Mouse (Mus musculus) cerebellum, adult 8-10 months (tissue): ENCODE data around the gene Ldhal6b.

Experiments used
- DNase-seq: peaks from one replicate; pipeline ENCODE4 v3.0.0; 2022

Gene Ldhal6b

GRCm38 (mm10) chr17:5407030-5407429 is 11.5 kb downstream of the Ldhal6b start:
- DNase-seq = no peak

- no peak for DNase-seq
These were observed 12.0 kb downstream of the Ldhal6b start for GRCm38 (mm10) chr17:5406566-5406965.

DNA sequence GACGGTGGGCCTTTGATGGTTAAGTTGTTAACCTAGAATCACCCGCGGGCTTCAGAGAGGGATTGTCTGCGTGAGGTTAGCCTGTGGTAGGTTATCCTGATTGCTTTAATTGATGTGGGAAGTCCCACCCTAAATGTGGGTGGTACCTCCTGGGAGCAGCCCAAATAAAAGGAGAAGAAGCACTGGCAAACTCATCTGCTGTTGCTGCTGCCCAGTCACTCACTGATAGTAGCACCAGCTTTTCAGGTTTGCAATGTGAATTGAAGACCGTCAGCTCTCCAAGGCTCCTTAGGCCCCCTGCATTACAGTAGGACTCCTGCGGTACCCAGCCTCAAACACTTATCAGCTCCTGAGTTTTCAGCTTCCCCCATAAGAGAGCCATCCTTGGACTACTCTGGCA is 14.7 kb downstream of the Ldhal6b start:
- no peak for DNase-seq

DNA sequence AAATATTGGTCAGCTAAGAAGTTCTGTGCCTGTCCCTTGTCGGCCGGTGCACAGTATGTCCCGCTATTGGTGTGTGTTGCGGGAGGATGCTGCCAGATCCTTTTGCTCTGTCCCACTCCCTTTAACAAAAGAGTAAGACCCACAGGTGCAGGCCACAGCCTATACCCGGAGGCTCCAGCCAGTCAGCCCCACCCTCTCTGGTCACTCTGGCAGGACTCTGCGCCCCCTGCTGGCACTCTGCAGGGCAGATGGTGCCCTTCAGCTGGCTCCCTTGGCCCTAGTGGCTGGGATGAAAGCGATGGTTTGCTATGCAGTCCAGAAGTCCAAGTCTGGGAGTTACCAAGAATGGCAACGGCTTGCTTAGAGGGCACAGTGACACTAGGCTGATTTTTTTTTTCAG is 15.9 kb downstream of the Ldhal6b start:
- DNase-seq = peak; percentile 85

GRCm38 (mm10) chr17:5402069-5402468 is 16.5 kb downstream of the Ldhal6b start:
- peak; percentile 69 for DNase-seq

- DNase-seq = no peak
These were observed 17.3 kb downstream of the Ldhal6b start for GRCm38 (mm10) chr17:5401288-5401687.

DNA sequence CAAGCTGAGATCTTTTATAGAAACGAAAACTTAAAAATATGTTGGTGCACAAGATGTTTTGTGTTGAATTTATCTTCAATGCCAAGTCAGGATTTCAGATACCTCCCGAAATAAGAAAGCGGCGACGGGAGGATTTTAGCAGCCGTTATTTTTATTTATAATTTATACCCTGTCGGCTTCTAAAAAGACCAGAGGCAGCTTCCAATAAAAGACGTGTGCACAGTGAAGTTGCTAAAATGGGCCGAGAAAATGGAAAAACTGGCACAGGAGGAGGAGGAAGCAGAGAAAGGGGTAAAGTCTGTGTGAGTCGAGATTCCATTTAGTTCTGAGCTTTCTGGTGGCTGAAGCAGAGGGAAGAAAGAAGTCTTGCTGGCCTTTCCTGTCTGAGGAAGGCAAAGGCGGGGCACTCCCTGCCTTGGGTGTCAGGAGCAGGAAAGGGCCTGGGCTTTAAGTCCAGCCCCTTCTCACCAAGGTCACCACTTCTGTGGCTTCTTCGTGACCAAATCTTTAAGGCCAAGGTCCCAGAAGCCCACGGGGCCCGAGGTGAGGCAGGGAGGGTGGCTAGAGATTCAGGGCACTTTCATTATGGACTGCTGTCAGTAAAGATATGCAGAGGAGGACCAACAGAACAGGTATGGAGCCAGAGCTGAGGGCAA is 18.0 kb downstream of the Ldhal6b start:
- no peak for DNase-seq

GRCm38 (mm10) chr17:5397148-5398007 is 21.2 kb downstream of the Ldhal6b start:
- peak; percentile 89 for DNase-seq

GRCm38 (mm10) chr17:5396213-5396612 is 22.4 kb downstream of the Ldhal6b start:
- no peak for DNase-seq

DNA sequence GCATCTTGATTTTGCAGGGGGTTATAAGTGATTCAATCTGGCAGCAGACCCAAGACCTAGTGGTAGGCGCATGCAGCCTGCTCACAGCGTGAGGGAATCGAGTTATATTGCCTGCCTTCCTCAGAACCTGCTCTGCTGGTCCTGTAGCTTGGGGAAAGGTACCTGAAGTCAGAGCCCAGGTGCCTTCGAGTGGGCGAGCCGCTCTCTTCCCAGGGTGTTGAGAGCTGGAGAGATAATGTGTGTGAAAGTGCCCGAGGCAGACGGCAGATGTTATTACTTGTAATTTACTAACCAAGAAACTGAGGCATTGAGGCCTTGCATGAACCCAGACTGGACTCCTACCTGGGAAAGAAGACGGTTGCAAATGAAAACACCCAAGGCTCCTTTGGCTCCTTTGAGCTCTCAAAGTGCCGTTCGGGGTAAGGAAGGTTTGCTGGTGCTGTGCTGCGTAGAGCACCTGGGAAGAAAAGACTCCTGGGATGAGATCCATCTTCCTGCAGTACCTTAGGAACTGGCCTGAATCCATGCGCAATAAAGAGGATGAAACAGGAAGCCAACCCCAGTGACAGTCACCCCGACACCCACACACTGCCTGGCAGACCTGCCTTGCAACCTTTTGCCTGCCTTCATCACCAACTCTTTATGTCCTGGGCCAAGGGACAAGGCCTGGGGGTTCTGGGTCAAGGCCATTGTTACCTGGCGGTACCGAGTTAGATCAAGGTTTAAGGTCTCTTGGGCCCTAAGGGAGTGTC is 22.9 kb downstream of the Ldhal6b start:
- DNase-seq = no peak

GRCm38 (mm10) chr17:5390682-5391081 is 27.9 kb downstream of the Ldhal6b start:
- no peak for DNase-seq

DNA sequence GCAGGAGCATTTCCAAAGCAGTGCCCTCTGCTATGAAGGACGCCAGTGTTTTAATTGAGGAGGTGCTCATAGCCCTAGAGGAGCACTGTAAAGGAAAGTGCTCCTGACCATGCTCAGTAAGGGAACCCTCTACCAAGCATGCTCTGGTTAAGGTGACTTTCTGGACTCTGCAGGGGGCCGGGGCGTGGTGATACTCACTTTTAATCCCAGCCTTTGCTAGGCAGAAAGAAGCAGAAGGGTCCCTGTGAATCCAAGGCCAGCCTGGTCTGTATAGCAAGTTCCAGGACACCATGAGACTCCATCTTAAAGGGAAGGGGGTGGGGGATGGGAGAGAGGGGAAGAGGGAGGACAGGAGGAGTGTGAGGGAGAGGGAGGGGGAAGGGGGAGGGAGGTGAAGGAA is 30.2 kb downstream of the Ldhal6b start:
- DNase-seq = no peak

DNA sequence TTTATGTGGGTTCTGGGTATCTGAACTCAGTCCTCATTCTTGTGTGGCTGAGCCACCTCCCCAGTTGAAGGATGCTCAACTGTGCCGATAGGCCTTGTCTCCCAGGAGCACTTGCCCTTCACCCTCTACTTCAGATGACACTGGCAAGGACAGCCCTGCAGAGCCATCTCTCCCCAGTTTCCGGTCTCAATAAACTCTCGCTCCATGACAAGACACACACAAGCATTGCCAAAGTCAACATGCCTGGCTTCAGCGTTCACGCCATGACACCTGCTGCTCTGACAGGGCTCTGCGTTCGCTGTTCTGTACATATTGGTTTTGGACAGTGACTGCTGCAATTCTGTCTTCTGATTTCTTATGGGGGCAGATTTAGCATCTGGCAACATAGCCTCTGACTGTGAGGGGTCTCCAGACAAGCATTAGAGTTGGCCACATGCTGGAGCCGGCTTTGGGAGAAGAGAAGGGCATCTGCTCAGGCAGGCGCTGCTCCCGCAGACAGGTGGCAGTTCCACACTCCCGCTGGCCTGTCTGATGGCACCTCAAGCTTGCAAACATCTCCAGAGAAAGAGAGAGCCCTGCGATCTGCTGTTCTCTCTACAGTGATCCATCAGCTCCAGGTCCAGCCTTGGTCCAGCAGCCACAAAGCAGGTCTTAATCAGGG is 31.6 kb downstream of the Ldhal6b start:
- DNase-seq = peak; percentile 76

DNA sequence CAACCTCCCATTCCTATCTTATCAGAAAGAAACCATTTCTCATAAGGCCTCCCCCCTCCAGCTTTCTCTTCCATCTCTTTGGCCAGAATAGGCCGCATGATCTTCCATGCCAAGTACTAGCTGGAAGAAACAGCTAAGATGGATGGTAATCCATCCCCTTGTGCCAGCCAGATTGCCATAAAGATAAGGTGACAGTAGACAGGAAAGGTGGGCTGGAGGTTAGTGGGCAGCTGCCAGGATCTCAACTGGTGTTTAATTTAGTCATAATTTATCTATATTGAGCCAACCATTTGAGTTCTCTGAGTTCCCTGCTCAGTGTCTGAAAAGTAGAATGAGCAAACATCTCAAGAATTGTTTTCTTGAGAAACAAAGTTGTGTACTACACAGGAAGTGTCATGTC is 32.9 kb downstream of the Ldhal6b start:
- no peak for DNase-seq

- no peak for DNase-seq
These were observed 40.6 kb downstream of the Ldhal6b start for GRCm38 (mm10) chr17:5377930-5378310.

- DNase-seq = no peak
These were observed 41.2 kb downstream of the Ldhal6b start for GRCm38 (mm10) chr17:5377151-5377929.

DNA sequence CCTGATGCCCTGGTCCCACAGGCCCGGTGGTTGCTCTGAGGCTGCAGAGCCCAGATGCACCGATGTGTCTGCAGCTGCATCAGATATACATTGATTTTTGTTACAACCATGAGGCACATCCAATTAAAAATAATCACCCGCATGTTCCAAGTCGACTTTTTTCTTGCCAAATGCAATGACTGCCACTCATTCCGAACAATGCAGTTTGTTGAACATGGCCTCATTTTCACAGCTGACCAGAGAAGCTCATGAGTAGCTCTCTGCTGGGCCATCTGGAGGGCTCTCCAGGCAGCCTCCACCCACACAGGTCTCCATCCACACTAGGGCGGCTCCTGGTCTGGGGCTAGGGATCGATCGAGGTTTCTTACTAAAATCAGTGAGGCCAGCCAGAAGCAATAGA is 45.6 kb downstream of the Ldhal6b start:
- peak; percentile 46 for DNase-seq

DNA sequence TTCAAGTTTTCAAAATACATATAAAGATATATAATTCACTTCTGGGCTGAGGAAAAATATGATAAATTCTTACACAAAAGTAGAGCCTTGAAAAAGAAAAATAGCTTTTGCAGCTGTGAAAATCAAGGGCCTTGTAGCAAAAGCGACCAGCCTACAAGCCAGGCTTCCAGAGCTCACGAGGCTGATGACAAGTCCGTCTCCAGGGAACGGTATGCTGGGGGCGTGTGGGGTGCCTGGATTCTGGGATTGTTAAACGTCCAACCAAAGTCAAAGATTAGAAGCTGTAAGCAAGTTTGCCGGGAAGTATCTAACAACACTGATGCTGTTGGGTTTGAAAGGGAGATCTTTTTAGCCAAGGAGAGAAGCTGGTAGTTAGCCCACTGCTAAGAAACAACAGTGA is 47.0 kb downstream of the Ldhal6b start:
- no peak for DNase-seq

GRCm38 (mm10) chr17:5371032-5371431 is 47.5 kb downstream of the Ldhal6b start:
- no peak for DNase-seq
